Mouse (Mus musculus) ovary, adult 18-20 months (tissue): ENCODE results near the gene Gm10563.

Source experiments
- DNase-seq: peaks from one replicate; pipeline ENCODE4 v3.0.0; 2022; ENCODE audit warnings: low spot score, mixed read lengths

The Gm10563 gene

DNA sequence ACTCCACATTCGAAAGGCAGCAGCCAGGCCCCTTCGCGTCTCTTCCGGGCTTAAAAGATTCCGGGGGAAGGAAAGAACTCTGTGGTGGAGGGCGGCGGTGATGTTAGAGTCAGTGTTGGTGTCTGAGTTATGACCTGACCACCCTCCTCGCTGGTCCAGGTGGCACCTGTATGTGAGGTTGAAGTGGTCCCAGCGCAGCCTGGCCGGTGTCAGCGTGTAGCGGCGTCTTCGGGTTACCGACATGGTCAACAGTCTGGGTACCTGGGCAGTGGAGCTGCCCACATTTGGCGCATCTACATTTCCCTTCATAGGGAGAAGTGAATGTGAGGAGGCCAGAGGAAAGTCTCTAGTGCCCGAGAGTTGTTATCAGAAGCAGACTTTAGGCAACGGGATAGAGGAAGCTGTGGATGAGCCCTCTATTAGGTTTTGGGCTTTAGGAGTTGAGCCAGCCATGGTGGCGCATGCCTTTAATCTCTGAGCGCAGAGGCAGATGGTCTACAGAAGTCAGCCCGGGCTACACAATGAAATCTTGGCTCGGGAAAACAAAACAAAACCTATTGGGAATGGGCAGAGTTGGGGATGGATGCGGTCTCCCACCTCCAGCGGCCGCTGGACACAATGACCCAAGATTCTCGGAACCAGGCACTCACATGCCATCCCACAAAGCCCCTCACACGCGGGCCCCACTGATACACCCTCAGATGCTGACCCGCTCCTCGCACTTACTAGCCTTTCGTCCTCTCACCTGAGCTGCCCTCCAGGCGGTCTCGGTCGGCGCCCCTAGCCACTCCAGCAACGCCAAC lies 7.3 kb upstream of the Gm10563 start:
- no peak for DNase-seq

- peak; percentile 74 for DNase-seq
These were observed 6.5 kb upstream of the Gm10563 start for GRCm38 (mm10) chr4:155651553-155652269.

- DNase-seq, result no peak
These were observed 4.1 kb upstream of the Gm10563 start for GRCm38 (mm10) chr4:155649355-155649754.

DNA sequence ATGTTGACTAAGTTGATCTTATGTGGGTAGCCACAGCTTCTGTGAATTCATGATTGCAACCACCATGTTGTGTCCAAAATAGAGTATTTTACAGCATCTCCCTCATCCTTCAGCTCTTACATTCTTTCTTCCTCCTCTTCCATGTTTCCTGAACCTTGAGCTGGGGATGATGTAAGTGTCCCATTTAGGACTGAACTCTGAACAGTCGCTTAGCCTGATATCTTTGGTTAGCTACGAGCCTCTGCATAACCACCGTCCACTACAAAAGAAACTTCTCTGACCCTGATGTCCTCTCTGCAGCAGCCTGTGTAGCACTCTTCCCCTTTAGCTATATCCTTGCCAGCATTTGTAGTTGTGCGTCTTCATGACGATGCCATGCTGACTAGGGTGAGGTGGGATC lies 513 bp upstream of the Gm10563 start:
- no peak for DNase-seq

- no peak for DNase-seq
These were observed 1.7 kb downstream of the Gm10563 start for GRCm38 (mm10) chr4:155643531-155643930.

DNA sequence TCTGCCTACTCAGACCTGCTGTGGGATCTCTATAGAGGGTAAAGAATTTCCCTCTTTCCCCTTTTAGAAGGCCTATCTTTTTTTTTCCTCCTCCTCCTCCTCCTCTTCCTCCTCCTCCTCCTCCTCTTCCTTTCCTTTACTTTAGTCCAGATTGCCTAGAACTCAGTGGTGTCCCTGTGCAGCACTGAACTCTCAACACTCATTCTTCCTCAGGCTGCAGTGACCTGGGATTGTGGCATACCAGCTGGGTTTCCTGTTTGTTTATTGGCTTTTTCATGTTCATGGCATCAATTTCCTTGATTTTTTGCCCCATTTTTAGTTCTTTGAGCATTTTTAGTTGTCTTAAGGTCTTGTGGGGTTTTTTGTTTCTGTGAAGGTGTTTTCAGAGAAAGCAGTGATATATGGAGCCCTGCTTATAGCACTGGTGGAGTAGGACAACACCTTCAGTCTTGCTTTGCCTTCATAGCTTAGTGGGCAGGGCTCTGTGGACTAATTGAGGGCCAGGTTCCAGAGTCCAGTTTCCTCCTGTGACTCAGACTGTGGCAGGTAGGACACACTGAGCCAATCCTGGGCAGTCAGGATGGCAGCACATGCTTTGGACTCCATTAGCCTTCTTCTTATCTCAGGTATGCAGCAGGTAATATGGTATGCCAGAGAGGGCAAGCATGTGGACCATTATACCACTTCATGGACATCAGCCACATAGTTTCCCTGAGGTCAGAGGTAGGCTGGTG lies 9.3 kb downstream of the Gm10563 start:
- DNase-seq, result no peak

- DNase-seq, result no peak
These were observed 14.9 kb downstream of the Gm10563 start for GRCm38 (mm10) chr4:155630267-155630666.

GRCm38 (mm10) chr4:155624338-155625291 lies 20.6 kb downstream of the Gm10563 start, which contains the start of gene Cdk11b:
TSS of gene Cdk11b (plus strand) at chr4:155624854.
- peak; percentile 95 for DNase-seq

GRCm38 (mm10) chr4:155618321-155618720 lies 26.9 kb downstream of the Gm10563 start:
- no peak for DNase-seq

- DNase-seq, result no peak
These were observed 31.9 kb downstream of the Gm10563 start for GRCm38 (mm10) chr4:155613264-155613663.

- DNase-seq, result no peak
These were observed 33.3 kb downstream of the Gm10563 start for GRCm38 (mm10) chr4:155611860-155612259.

DNA sequence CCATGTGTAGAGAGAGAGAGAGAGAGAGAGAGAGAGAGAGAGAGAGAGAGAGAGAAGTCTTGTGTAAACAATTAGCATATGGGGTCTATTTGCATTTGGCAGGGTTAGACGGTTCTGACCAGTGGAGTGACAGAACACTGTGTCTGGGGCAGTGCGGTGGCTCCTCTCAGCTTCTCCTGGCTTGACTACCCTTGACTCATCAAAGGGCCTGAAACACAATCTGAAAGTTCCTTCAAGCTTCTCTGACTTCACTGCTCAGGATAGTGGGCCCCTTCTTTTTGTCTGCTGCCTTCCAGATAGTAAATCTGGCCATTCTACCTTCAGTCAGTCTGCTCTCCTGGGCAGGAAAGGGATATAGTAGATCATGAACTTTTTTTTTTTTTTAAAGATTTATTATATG lies 38.4 kb downstream of the Gm10563 start:
- DNase-seq, result no peak

DNA sequence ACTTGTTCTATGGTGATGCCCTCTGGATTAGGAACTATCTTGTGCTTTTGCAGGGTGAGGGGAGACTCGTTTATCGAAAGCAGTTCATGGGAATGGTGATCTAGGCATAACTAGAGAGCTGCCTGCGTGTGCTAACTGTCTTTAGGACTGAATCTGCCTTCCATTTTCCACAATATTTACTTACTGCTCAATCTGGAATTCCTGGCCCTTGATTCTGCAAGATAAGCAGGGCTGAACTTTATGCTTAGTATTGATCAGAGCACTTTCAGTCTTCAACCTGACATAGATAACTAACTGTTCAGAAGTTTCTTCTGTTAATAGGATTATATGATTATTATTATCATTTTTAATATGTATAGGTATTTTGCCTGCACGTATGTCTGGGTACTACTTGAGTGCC lies 40.1 kb downstream of the Gm10563 start:
- DNase-seq, result no peak

DNA sequence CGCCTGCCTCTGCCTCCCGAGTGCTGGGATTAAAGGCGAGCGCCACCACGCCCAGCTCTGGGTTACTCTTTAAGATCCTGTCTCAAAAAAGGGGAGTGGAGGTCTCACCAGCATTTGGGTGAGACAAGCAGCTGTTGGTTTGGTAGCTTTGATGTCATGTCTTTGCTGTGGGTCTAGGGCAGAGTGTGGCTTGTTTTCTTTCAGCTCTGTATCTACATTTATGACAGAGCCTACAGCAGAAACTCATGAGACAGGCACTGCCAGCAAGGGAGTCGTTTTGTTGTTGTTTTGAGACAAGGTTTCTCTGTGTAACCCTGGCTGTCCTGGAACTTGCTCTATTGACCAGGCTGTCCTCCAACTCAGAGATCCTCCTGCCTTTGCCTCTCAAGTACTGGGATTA lies 41.4 kb downstream of the Gm10563 start:
- DNase-seq, result no peak

DNA sequence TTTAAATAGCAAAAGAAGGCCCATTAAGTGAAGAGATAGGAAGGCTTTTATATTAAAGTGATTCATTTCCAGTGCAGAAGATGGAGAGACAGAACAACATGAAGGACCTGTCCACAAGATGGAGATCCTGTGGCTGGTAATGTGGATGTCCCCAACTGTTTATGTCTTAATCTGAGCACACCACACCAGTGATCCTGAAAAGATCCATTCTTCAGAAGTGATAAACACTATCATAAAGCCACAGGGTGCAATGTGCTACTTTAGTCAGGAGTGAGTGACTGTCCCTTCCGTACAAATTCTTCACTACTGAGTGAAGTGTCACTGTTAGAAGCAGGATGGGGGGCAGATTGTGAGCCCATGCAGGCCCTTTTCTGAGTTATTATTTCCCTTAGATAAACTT lies 42.5 kb downstream of the Gm10563 start:
- no peak for DNase-seq

DNA sequence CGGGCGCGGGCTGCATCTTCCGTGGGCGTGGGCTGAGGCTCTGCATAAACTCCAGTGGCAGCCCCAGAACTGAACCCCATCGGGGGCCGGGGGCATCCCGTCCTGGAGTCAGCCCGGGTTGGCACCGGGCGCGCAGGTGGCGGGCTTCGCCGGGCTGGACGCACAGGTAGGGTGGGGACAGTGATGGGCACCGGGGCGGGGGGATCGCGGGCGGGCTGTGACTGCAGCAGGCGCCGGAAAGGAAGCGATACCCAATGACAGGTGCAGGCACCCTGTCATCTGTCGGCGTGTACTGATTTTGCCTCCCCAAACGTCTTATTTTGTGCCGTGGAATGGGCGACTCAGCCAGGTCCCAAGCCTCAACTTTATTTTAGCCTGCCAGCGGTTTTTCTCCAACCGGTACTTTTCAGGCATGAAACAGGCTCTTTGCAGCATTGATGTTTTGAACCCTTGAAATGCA lies 43.2 kb downstream of the Gm10563 start:
- no peak for DNase-seq

GRCm38 (mm10) chr4:155601091-155601996 lies 43.9 kb downstream of the Gm10563 start, which contains the start of gene Slc35e2:
TSS of gene Slc35e2 (plus strand) at chr4:155601416.
- peak; percentile 89 for DNase-seq

DNA sequence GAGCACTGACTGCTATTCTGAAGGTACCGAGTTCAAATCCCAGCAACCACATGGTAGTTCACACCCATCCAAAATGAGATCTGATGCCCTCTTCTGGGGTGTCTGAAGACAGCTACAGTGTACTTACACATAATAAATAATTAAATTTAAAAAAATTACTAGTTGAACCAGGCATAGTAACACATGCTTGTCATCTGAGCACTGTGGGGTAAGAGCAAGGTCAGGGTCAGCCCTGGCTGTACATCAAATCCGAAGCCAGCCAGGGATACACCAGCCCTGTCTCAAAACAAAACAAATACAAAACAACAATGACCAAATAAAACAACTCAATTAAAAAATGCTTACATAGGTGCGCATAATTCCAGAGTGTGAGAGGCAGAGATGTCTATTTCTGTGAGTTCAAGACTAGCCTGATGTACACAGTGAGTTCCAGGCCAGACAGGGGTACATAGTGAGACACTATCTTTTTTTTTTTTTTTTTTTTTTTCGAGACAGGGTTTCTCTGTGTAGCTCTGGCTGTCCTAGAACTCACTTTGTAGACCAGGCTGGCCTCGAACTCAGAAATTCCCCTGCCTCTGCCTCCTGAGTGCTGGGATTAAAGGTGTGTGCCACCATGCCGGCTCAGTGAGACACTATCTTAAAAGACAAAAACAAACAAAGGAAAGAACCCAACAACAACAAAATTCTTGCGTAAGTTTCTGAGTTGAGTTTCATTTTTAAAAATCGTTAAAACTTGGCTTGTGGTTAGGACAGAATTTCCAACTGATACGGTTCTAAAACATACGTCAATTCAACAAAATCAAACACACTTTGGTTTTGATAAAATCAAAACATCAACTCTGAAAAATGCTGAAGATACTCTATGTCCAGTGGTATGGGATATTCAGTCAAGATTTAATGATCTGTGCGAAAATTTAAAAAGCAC lies 45.0 kb downstream of the Gm10563 start:
- no peak for DNase-seq

- DNase-seq, result no peak
These were observed 46.7 kb downstream of the Gm10563 start for GRCm38 (mm10) chr4:155598536-155598935.
